Mouse (Mus musculus): ENCODE data around the gene Reep1.

Gene Reep1

DNA sequence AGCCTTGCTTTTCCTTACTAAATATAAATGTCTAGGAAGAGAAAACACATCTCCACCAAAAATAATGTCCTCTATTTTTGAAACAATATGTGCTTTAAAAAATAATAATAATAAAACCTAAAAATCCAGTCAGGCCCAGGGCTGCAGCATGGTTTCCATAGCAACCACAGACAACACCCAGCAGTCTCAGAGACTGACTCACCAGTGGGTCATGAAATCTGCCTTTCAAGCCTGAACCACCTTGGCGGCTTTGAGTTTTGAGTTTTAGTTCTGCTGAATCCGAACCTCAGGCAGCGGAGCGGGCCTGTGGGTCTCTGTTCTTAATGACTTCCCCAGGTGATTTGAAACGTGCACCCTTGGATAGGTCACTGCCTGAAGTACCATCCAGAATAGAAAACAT, 75.8 kb downstream of the Reep1 start:
- no peak for DNase-seq (ENCODE audit: low spot score)

DNA sequence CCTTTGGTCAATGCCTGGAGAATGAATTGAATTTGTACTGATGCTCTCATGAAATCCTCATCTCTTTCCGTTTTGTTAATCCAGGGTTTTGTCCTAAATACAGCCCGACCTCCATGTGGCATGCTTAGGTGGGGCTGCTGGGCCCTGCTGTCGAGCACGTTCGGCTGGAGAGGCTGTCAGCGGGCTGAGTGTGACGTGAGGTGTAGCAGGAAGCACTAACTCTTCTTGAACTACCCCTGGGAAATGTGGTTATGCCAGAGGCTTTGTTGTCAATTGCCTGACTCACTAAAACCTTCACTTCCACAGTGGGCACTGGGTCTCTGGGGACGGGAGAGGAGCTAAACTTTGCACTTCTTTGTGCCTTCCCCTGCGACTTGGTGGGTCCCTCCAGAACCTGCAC, 81.0 kb downstream of the Reep1 start:
- DNase-seq (ENCODE audit: low spot score): no peak

DNA sequence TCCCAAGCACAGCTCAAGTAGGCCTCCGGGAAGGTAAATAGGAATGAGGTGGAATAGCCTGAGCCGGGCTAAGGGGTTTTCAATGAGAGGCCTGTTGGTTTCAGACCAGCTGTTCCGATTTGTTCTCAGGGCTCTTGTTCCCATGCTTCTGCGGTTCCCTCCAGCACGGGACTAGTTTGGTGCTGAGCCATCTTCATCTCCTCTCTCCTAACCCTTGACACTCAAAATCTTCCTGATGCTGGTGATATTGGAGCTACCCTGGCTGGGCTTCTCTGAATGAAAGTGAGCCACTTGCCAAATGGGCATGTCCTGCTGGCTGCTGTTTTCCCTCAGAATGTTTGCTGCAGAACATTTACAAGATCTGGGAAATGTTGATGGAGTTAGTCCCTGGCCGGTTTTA, 84.4 kb downstream of the Reep1 start:
- DNase-seq (ENCODE audit: low spot score): no peak

DNA sequence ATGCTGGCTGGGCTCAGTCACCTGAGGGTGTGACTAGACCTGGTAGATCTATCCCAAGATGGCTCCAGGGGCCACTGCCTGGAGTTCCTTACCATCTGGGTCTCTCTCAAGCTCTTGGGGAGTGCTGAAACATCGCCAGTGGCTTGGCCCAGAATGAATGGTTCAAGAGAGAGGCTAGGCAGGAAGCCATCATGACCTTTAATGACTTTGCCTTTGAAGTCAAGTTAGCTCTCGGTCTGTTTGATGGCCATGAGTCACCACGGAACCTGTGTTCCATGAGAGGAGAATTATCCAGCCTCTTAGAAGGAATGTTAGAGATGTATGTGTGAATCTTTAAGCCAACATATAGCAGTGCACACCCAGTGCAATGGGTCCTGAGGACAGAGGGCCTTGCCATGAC, 92.0 kb downstream of the Reep1 start:
- DNase-seq (ENCODE audit: low spot score): no peak

DNA sequence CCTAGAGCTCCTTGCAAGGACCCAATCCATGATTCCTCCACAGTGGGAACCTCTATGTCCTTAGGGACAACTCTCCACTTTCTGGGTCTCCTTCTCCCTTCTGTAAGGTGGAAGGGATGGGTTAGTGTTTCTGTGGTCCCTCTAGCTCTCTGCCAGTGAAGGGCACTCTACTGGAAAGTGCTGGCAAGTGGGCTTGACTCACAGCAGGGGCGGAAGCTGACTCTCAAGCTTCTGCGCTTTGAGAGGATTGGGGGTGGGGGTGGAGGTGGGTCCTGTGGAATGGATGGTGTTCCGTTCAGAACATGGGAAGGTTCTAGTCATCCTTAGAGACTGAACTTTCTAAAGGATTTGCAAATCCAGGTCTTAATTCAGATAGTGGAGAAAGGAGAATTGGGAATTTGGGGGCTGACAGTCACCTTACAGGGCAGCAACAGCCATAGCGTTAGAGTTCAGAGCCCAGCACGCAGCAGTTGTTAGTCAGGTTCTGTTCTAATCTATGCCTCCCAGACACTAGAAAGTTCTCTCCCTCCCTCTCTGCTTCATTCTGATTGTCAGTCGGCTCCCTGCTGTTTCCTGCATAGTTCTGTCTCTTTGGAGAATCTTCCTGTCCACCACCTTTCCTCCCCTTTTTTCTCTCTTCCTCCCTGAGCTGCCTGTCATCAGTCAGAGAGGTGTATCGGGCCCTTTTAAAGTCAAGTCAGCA, 93.8 kb downstream of the Reep1 start:
- DNase-seq (ENCODE audit: low spot score): no peak

DNA sequence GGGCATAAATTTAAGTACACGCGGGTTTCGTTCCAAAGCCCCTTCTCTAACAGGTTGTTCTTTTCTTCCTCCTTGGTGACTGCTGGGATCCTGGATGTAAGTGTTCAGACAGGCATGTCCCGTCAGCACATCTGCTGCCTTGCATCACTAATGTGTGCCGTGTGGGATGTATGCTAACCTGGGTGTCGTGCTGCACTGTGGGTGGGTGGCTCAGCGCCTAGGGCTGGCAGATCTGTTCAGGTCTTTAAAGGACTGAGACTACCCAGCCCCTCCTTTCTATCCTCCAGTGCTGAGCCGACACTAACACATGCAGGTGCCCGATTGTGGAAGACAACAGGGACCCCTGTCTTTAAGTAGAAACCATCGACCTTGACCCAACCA, 94.3 kb downstream of the Reep1 start:
- peak; percentile 49 for DNase-seq (ENCODE audit: low spot score)

DNA sequence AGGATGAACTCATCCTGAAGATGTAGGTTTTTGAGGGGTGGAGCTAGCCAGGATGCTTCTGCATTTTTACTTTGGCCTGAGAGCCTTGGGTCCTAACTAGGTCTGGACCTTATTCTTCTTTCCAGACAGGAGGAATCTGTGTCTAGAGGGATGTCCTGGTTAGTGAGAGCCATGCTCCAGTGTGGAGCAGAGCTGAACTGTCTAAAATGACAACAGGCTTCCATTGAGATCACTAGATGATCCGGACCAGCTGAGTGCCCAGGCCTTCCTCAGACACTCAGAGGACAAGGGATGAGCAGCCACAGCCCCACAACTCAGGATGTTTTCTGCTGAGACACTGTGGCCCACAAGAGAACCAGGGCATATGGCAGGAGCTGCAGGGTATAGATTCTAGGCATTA, 96.2 kb downstream of the Reep1 start:
- no peak for DNase-seq (ENCODE audit: low spot score)

DNA sequence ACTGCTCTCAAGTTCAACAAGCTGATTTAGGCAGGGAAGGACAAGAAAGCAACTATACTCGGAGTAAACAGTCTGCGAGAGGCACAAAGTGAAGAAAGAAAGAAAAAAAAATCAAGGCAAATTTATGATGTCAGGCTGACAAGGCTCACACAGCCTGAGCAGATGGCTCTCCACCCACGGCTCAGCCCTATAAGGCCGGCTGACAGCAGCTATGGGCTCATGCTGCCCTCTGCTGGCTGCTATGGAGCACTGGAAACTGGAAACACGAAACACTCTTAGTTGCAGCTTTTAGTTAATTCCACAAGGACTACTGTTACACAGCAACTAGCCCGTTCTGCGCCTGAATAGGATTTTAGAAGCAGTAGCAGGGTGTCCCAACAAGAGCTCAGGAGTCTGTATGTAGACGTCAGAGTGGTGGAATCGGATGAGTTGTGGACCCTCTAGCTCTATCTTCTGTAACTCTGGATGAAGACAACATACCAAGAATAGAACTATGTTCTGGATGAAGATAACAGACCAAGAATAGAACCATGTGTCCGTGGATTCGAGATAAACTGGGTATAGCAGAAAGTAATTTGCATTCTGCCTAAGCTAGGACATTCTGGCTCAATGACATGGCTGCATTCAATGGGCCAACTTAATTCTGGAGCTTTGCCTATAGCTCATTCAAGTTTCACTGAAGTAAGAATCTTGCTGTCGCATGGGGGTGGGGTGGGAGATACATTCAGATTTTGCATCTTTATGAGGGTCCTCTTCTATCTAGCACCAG, 96.9 kb downstream of the Reep1 start:
- peak; percentile 67 for DNase-seq (ENCODE audit: low spot score)

DNA sequence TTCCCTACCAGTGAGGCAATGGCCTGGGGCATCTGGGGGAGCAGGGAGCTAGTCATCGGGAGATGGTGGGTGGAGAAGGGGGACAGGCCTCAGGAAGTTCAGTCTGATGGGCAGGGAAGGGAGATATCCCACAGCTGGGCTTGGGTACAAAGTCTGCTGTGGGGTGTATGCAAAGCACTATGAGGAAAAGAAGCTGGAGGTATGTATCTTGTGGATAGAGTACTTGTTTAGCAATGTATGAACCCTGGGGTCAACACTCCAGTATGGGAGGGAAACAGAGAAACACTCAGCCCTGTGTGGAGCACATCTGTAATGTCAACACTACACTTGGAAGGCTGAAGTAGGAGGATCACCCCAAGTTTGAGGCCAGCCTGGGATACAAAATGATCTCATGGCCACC, 99.4 kb downstream of the Reep1 start:
- no peak for DNase-seq (ENCODE audit: low spot score)

DNA sequence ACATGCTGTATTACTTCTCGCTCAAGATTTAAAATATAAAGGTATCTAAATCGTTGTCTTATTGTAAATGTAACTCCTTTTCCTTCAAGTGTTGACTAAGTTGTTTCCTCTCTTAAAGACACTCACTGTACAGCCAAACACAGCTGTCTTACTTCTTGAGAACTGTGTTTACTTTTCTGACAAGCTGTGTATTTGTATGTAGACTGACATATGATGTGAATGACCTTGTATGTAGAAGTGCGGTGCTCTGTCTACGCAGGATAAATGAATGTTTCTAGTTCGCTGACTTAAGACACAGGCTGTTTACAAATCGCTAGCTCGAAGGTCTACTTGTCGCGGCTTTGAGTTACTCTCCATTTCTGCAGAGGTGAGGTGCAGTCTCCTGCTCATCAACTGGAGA, 102.5 kb downstream of the Reep1 start:
- no peak for DNase-seq (ENCODE audit: low spot score)

DNA sequence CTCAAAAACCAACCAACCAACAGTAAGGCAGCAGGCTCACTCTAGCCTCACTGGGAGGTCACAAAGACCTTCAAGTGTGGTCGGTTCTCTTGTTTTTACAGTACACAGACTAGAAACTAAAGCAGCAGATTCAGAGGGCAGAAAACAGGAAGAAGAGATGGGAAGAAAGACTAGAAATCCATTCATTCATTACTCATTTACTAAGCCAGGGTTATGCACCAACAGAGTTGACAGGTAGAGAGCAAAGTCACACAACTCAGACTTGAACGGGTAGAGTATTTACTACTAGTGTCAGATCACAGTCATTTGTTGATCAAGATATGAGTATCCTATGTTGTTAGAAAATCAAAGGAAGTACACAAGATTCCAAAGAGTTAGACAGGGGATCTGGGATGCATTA, 105.5 kb downstream of the Reep1 start:
- no peak for DNase-seq (ENCODE audit: low spot score)

DNA sequence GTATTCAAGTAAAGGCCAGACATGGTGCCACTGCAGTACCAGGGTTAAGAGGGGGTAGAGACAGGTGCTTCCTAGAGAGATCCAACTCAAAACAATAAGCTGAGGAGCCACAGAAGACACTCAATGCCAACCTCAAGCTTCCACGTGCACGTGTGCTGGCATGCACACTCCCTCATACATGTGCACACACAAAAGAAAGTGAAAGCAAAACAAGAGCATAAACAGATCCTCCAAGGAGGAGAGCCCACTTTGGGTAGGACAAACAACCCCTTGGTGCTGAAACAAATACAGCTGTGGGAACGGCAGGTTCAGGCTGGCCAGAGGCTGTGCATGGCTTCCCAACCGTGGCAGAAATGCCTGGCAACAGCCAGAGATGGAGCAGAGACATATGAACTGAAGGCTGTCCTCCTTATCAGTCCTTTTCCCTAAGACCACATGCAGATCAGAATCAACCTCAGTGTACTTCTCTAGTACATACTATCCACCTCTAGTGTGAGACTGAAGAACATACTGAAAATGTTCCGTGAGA, 112.5 kb downstream of the Reep1 start:
- no peak for DNase-seq (ENCODE audit: low spot score)

DNA sequence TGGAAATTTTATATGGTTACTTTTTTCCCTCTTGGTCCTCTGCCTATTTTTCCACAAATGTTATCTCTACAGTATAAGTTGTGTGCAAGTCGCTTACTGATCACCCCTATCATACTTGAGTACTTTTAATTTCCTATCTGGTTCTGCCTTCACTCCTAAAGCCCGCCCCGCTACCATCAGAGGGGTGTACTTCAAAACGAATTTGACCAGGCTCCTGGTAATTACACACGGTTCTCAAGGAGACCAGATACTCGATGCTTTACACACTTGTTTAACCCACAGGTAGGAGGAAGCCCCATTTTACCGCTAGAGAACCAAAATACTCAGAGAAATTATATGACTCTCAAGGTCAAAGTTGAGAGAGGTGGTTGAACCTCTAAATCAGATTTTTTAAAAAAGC, 115.7 kb downstream of the Reep1 start:
- no peak for DNase-seq (ENCODE audit: low spot score)

DNA sequence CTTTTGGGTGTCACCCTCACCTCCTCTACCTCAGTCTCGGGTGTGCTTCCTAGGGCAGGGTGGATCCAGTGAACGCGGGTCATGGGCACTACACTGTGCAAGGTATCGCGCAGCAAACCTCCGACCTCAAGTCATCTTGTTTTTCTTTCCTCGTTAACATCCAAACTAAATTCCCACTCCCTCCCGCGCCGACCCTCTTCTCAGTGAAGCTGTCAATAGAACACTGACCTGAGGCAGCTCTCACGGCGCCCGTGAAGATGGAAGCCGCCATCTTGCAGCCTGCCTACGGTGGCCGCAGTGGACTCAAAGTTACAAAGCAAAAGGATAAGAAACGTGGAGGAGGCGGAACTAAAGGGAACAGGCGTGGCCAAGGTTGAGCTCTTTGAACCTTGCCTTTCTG, 116.1 kb downstream of the Reep1 start:
- DNase-seq (ENCODE audit: low spot score): peak; percentile 82

DNA sequence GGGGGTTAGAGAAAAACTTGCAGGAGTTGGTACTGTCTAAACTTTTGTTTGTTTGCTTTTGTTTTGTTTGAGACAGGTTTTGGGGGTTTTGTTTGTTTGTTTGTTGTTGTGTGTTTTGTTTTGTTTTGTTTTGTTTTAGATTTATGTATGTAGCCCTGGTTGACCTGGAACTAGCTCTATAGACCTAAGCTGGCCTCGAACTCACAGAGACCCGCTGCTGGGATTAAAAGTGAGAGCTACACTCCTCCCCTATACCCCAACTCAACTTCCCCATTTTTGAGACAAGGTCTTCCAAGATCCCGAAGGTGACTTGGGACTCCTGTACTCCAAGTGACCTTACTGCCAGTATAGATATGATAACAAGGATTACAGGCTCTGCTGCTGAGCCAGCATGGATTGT, 116.6 kb downstream of the Reep1 start:
- DNase-seq (ENCODE audit: low spot score): no peak

DNA sequence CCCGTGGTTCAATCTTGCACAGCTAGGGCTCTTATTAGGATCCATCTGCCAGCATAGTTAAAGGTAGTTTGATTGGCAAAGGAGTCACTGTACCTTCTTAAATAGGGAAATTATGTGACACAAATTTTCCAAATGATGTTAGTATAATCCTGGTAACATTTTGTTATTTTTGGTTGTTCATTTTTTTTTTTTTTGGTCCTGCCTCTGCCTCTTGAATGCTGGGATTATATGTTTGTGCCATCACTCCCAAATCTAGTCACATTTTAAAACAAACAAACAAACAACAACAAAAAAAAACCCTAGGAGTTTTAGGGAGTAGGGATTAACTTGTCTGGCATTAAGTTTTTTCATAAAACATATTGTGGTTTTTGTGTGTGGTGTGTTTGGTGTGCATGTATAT, 119.5 kb downstream of the Reep1 start, which contains the start of gene Mrpl35:
Mrpl35 (minus strand) TSS at position 101 of the 400 bp plus-strand sequence.
- DNase-seq (ENCODE audit: low spot score): no peak

DNA sequence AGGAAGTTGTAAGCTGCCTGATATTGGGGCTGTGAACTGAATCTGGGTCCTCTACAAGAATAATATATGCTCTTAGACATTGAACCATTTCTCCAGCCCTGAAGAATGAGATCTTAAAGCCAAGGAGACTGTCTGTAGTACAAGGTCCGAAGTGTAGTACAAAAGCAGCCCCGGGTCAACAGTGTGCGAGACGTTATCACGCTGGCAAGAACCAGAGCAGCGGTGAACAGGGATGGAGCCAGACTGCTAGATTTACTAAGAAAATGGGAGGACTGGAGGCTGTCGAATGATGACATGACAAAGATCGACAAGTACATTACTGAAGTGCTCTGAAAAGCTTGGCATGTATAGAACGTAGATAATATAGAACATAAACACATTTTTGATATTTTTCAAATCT, 122.4 kb downstream of the Reep1 start:
- no peak for DNase-seq (ENCODE audit: low spot score)

DNA sequence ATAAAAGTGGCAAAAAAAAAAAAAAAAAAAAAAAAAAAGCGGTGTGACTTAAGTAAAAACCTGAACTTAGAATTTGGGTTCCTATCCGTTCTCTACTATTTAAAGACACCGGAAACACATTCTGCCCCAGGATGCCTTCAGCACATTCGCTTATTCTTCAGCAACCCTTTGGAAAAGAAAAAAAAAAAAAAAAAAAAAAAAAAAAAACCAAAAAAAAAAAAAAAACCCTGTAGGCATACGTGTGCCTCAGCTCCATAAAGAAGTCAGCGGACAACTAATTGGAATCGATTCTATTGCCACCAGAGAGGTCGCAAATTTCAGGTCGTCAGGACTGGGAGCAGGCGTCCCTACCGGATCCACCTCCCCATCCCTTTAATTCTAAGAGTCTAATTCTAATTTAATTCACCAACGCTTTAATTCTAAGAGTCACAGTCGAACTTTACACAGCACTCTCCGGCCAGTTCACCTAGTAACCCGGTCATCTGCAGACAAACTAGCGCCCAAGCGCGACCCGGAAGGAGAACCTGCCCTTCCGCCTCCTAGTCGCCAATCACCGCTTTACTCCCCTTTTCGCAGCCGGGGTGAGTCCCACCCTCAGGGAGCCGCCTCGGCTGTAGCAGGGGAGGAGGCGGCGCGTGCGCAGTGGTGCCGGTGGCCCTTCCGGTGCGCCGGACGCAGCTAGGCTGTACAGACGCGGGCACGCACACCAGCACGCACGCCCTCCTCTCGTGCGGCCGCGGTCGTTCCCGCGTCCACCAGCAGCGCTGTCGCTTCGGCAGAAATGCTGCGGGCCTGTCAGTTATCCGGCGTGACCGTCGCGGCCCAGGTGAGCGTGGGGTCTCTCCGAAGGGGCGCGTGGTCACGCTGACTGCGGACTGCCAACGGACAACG, 123.6 kb downstream of the Reep1 start, which contains the start of gene Immt:
Immt (plus strand) TSS at position 642 of the 891 bp plus-strand sequence.
- peak; percentile 95 for DNase-seq (ENCODE audit: low spot score)

DNA sequence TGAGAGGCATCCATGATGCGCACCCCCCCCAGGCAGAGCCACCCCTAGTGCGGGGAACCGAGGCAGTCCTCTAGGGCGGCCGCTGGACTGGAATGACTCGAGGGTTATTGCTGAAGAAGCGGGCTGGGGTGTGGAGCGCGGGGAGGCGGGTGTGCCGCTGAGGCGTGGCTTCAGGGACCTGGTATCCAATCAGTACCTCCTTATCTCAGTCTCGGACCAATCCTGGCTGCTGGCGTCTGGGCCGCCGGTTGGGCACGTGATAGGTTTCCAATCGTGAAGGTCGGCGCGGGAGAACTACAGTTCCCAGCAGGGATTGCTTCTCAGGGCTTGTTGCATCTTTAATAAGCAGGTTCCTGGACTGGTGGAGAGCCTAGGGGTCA, 124.2 kb downstream of the Reep1 start:
- peak; percentile 95 for DNase-seq (ENCODE audit: low spot score)

DNA sequence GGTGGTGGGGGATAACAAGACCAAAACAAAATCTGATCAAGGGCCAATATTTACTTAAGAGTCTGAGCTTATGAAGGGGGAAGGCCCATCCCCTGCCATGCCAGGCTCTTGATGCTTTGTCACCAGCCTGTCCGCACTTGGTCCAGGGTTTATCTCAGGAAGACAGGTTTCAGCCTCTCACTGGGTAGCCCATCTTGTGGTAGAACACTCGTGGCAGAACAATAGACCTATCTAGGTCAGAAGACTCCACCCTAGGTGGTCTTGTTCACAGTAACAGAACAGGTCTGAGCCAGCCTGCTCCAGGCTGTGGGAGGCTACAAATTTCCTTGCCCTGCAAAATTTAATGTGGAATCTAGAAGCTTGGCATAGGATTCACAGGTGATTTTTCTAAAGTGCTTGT, 129.4 kb downstream of the Reep1 start:
- no peak for DNase-seq (ENCODE audit: low spot score)

DNA sequence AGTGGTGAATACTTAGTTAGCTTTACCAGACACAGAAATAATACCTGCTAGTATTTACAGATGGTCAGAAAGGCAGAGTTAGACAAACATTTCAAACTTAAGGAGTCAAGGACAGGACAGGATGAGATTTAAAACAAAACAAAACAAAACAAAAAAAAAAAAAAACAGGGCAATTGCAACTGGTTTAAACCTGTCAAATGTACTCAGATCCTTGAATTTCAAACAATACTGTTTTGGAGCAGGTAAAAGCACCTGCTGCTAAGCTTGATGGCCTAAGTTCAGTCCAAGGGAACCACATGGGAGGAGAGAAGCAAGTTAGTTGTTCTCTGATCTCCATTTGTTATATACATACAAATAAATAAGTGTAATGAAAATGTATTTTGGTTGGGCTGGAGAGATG, 132.5 kb downstream of the Reep1 start:
- DNase-seq (ENCODE audit: low spot score): no peak

DNA sequence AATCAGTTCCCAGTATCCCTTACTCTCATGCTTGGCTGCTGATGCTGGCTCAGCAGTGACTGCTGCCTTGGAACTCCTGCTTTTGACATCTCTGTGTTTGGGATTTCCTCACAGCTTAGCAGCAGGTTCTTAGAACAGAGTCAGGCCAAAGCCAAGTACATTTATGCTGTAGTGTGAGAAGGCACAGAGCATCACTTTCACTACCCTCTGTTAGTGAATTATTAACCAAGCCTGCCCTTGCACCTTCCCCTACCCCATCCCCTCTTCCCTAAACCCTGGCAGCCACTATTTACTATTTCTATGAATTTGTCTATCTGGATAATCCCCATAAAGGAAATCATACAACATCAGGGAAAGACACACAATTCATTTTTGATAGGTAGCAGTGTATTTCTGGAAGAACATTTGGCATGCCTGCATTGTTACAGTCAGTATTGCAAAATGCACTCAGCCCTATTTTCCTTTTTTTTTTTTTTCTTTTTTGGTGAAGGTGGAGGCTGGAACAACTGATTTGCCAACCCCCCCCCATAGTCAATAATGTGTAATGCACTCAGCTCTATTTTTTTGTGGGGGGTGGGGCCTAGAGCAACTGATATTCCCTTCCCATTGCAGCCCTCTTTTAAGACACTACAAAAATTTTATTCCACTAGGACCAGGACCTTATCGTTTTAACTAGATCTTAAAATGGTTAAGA, 133.4 kb downstream of the Reep1 start:
- DNase-seq (ENCODE audit: low spot score): no peak

All from left cerebral cortex, adult 11 months (tissue).